Mouse (Mus musculus) myocyte (in vitro differentiated cells): ENCODE results near the gene Olfr338. TPM values are rescaled to one million over a fixed set of nuclear protein-coding genes. Genes with fewer than 3 reads are reported as not detected.
"Not testable (repeated sequence)": the region's sequence is repeated elsewhere in the genome, so short reads cannot be mapped to it uniquely, and the experiment has no call there.

Experiments
- H3K27me3 ChIP-seq: one replicate; pipeline ENCODE4 v1.6.1; 2011; ENCODE audit not compliant: control insufficient read depth, insufficient read depth, insufficient read length
- H3K36me3 ChIP-seq: one replicate; pipeline ENCODE4 v1.6.1; 2011; ENCODE audit not compliant: control insufficient read depth, insufficient read depth
- H3K4me2 ChIP-seq: one replicate; pipeline ENCODE4 v1.6.1; 2011; ENCODE audit warnings: low read depth, control low read depth
- H3K4me3 ChIP-seq: one replicate; pipeline ENCODE4 v1.5.1; 2011; ENCODE audit warnings: mild to moderate bottlenecking, control low read depth, moderate library complexity
- H3K79me2 ChIP-seq: one replicate; pipeline ENCODE4 v1.6.1; 2011; ENCODE audit not compliant: control insufficient read depth, insufficient read depth
- H3ac ChIP-seq: one replicate; pipeline ENCODE4 v1.6.1; 2011; ENCODE audit not compliant: control insufficient read depth, insufficient read length
- CEBPB ChIP-seq: IDR thresholded peaks from 2 replicates; pipeline ENCODE4 v1.6.1; 2011; ENCODE audit warnings: mild to moderate bottlenecking, moderate library complexity; ENCODE audit not compliant: poor library complexity, insufficient read depth, severe bottlenecking
- E2F4 ChIP-seq: IDR thresholded peaks from one replicate; pipeline ENCODE4 v1.6.1; 2011; ENCODE audit warnings: mild to moderate bottlenecking, control low read depth, moderate library complexity; ENCODE audit not compliant: insufficient read depth
- MAX ChIP-seq: IDR thresholded peaks from one replicate; pipeline ENCODE4 v1.6.1; 2011; ENCODE audit warnings: low read depth, mild to moderate bottlenecking, control low read depth
- MYOD1 ChIP-seq, 3 experiments: IDR thresholded peaks; one replicate each; pipeline ENCODE4 v1.6.1; 2011; ENCODE audit warnings: control low read depth in 2 of 3, low read depth in 2 of 3, mild to moderate bottlenecking in 2 of 3, moderate library complexity in 1 of 3; ENCODE audit not compliant: insufficient read length in 2 of 3, control insufficient read depth in 1 of 3
- MYOG ChIP-seq, 3 experiments: IDR thresholded peaks; one replicate each; pipeline ENCODE4 v1.6.1; 2011; ENCODE audit warnings: control low read depth in 2 of 3, low read depth in 2 of 3, mild to moderate bottlenecking in 2 of 3; ENCODE audit not compliant: insufficient read length in 2 of 3, control insufficient read depth in 1 of 3, insufficient read depth in 1 of 3
- POLR2A ChIP-seq: IDR thresholded peaks from one replicate; pipeline ENCODE4 v1.6.1; 2011; ENCODE audit warnings: low read depth, mild to moderate bottlenecking, control low read depth, moderate library complexity; ENCODE audit not compliant: insufficient read length
- POLR2AphosphoS2 ChIP-seq: IDR thresholded peaks from one replicate; pipeline ENCODE4 v1.6.1; 2011; ENCODE audit warnings: low read depth, control low read depth; ENCODE audit not compliant: insufficient read length
- REST ChIP-seq: IDR thresholded peaks from one replicate; pipeline ENCODE4 v1.6.1; 2011; ENCODE audit warnings: mild to moderate bottlenecking, control low read depth, moderate library complexity; ENCODE audit not compliant: insufficient read depth, insufficient read length
- SRF ChIP-seq: IDR thresholded peaks from one replicate; pipeline ENCODE4 v1.6.1; 2011; ENCODE audit warnings: low read depth; ENCODE audit not compliant: control insufficient read depth, insufficient read length
- TCF12 ChIP-seq: IDR thresholded peaks from one replicate; pipeline ENCODE4 v1.6.1; 2011; ENCODE audit warnings: mild to moderate bottlenecking, control low read depth; ENCODE audit not compliant: poor library complexity, insufficient read depth, severe bottlenecking
- TCF3 ChIP-seq: IDR thresholded peaks from one replicate; pipeline ENCODE4 v1.6.1; 2011; ENCODE audit warnings: low read depth, control low read depth; ENCODE audit not compliant: insufficient read length
- USF1 ChIP-seq: IDR thresholded peaks from one replicate; pipeline ENCODE4 v1.6.1; 2011; ENCODE audit warnings: low read depth, mild to moderate bottlenecking, control low read depth, moderate library complexity
- polyA plus RNA-seq: library from polyadenylated mRNA; unstranded; fragments of >200 nt; fragmentation: generic; extraction: Trizol; gene quantifications from one replicate; pipeline ENCODE4 v1.2.1, GENCODE M21; 2012; ENCODE audit warnings: missing spikeins

Gene Olfr338
- not detected for polyA plus RNA-seq

DNA sequence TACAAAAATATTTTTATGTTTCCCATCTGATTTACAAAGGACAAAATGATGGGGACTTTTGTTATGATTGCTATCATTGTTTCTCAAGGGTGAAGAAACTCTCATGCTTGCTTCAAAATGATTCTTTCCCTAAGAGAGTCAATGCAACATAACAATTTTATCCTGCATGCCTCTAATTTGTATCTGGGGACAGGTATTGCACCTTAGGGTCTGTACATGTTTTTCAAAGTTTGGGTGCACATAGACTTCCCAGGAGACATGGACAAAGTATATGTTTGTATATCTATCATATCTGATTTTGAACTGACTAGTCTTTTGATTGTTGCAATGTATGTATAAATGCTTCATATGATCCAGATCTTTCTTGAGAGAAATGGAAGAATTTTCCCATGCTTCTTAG, at the start of gene Olfr338:
Gene Olfr338, plus strand, starts transcription at position 301 of the 400 bp plus-strand sequence.
- H3ac ChIP-seq, result no peak within 1 kb of the TSS
- TF ChIP-seq REST (no peak), TCF12 (no peak), MYOD1 (IDR thresholded peaks at IDR 0.05; ENCODE audit: control insufficient read depth in 1 of 3, insufficient read length in 2 of 3, low read depth in 2 of 3) (no peak), USF1 (no peak), POLR2A (no peak), SRF (no peak), TCF3 (no peak), MAX (no peak), CEBPB (no peak), POLR2AphosphoS2 (no peak), MYOG (IDR thresholded peaks at IDR 0.05; ENCODE audit: control insufficient read depth in 1 of 3, insufficient read depth in 1 of 3, insufficient read length in 2 of 3, low read depth in 2 of 3) (no peak), E2F4 (no peak)
- no peaks in the 10 kb centered on the region for H3K36me3 ChIP-seq
- H3K4me2 ChIP-seq, result no peak within 1 kb of the TSS
- H3K79me2 ChIP-seq, result no peaks in the 10 kb centered on the region
- H3K27me3 ChIP-seq, result no peaks in the 10 kb centered on the region
- H3K4me3 ChIP-seq, result no peak within 1 kb of the TSS

DNA sequence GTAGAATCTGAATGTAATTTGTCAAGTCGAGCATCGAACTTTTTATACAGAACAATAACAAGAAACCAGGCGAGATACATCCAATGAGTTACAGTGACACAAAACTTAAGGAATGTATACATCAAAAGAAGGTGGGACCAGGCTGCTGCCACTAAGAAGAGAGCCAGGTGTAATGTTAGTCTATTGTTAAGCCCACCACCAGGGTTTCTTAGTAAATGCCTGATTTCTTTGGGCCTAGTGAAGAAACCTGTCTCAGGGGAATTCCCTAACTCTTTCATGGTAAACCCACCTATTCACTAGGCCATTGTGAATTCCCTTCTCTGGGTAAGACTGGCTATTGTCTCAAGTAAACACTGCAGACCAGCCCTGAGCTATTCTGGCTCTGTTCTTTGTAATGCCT, 41.9 kb downstream of the Olfr338 start:
- H3ac ChIP-seq, H3K4me2 ChIP-seq, H3K4me3 ChIP-seq, H3K27me3 ChIP-seq, H3K36me3 ChIP-seq, H3K79me2 ChIP-seq: not testable (repeated sequence)

DNA sequence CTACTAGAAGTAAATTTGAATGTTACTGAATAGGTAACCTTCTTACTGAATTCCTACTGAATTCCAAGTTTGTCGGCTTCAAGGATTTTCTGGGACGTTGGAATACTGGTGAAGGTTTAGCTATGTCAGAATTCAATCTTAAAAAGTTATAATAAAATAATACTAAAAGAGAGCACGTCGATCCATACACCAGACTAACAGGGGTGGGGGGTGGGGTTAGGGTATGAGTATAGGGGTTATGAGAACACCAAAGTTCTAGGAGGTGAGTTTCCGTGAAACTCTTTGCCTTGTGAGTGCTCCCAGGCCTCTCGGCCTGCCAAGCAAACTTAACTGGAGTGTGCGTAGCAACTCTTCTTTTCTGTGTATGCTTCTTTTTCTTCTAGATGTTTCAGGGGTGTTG, 42.3 kb downstream of the Olfr338 start:
- not testable (repeated sequence) for H3K27me3 ChIP-seq, H3K4me3 ChIP-seq, H3K79me2 ChIP-seq, H3ac ChIP-seq, H3K36me3 ChIP-seq, H3K4me2 ChIP-seq

DNA sequence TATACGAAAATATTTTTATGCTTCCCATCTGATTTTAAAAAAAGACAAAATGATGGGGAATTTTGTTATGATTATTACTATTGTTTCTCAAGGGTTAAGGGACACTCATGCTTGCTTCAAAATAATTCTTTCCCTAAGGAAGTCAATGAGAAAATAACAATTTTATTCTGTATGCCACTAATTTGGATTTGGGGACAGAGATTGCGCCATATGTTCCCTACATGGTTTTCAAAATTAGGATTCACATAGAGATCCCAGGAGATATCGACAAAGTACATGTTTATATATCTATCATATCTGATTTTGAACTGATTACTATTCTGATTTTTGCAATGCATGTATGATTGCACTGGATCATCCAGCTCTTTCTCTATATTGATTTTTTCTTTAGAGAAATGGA, 45.3 kb downstream of the Olfr338 start, which contains the start of gene Olfr339:
Gene Olfr339, plus strand, starts transcription at position 301 of the 400 bp plus-strand sequence.
- H3K4me2 ChIP-seq, result no peak within 1 kb of the TSS
- no peaks in the 10 kb centered on the region for H3K79me2 ChIP-seq
- no peak within 1 kb of the TSS for H3ac ChIP-seq
- H3K36me3 ChIP-seq, result no peaks in the 10 kb centered on the region
- H3K27me3 ChIP-seq, result no peaks in the 10 kb centered on the region
- no peak within 1 kb of the TSS for H3K4me3 ChIP-seq
- TF ChIP-seq REST (no peak), POLR2AphosphoS2 (no peak), SRF (no peak), E2F4 (no peak), CEBPB (no peak), USF1 (no peak), TCF12 (no peak), MAX (no peak), MYOD1 (IDR thresholded peaks at IDR 0.05; ENCODE audit: control insufficient read depth in 1 of 3, insufficient read length in 2 of 3, low read depth in 2 of 3) (no peak), MYOG (IDR thresholded peaks at IDR 0.05; ENCODE audit: control insufficient read depth in 1 of 3, insufficient read depth in 1 of 3, insufficient read length in 2 of 3, low read depth in 2 of 3) (no peak), TCF3 (no peak), POLR2A (no peak)

Other genes starting within 250 kb of the Olfr338 start
- gene Mrrf, start 237.1 kb upstream of the Olfr338 start, polyA plus RNA-seq, result 40.9 TPM
- 30.2 TPM for gene Rbm18, start 236.7 kb upstream of the Olfr338 start, polyA plus RNA-seq
- gene Ptgs1, start 143.1 kb upstream of the Olfr338 start, polyA plus RNA-seq, result 122 TPM
- gene Olfr339, start 45.4 kb downstream of the Olfr338 start, polyA plus RNA-seq, result not detected
- not detected for gene Olfr340, start 79.1 kb downstream of the Olfr338 start, polyA plus RNA-seq
- not detected for gene Olfr341, start 108.9 kb downstream of the Olfr338 start, polyA plus RNA-seq
- gene Olfr342, start 151.5 kb downstream of the Olfr338 start, polyA plus RNA-seq, result not detected
- not detected for gene Olfr344, start 193.1 kb downstream of the Olfr338 start, polyA plus RNA-seq